Mouse (Mus musculus) testis, postnatal 14 days (tissue): ENCODE measurements around the gene Aldh1b1.

ENCODE experiments used
- DNase-seq: peaks from one replicate; pipeline ENCODE4 v3.0.0; 2021; ENCODE audit warnings: low spot score

Aldh1b1 gene

DNA sequence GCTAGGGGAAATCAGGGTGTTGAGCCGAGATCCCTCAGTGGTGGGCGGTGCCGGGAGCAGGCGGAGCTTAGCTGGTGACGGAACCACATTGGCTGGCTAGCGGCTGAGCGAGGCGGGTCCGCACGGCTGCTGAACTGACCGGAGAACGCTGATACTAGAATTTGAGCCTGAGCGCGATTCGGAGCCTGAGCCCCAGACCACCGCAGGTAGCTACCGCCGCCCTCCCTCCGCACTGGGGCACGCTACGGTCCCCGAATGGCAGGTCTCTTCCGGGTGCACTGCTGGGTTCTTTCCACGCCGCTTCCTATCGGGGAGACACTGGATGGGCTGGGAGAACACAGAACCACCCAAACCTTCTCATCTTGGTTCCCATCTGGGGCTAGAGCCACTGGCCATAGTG is at the start of gene Aldh1b1:
Gene Aldh1b1, plus strand, starts transcription at position 59 of the 400 bp plus-strand sequence.
- peak; percentile 78 for DNase-seq

- no peak for DNase-seq
Measured at GRCm38 (mm10) chr4:45749449-45749848, 49.4 kb upstream of the Aldh1b1 start.

- no peak for DNase-seq
Measured at GRCm38 (mm10) chr4:45750477-45750876, 48.3 kb upstream of the Aldh1b1 start.

DNA sequence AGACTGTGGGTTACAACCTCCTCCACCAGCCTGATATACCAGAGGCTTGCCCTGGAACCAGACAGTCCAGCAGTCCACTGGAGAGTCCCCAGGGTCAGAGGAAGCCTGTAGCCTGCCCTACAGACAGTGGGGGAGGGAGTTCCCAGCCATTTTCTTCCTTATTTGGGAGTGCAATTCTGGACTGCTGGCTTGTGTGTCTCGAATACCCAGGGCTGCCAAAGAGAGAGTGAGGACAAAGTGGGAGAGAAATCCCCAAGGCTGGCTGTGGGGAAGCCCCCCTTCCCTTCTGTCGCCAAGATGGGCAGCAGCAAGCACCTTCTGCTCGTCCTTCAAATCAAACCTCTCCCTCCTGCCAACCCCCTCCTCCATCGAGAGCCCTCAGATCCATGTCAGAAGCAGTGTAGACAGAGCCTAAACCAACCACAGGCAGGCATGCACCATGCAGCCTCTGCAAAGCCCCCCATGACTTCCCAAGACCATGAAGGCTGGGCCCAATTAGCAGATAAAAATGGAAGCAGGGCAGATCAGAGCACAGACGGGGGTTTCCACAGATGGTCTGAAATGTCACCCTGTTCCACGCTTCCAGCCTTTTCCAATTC is 45.5 kb upstream of the Aldh1b1 start:
- no peak for DNase-seq

DNA sequence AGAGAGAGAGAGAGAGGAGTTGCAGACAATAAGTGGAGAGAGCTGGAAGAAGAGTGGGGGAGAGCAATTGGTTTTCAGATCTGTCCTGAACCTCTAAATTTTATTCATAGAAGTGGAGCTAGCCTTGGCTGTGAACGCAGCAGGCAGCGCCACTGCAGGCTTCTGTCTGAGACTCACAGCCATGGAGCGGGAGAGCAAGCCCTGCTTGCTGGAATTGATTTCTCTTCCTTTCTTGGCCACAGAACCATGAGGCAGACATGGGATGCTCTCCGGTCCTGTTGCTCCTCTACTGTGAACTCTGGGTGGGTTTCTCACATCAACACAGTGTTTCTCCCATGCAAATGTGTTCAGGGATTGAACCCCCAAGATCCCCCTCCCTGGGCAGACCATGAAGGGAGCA is 44.7 kb upstream of the Aldh1b1 start:
- DNase-seq, result no peak

DNA sequence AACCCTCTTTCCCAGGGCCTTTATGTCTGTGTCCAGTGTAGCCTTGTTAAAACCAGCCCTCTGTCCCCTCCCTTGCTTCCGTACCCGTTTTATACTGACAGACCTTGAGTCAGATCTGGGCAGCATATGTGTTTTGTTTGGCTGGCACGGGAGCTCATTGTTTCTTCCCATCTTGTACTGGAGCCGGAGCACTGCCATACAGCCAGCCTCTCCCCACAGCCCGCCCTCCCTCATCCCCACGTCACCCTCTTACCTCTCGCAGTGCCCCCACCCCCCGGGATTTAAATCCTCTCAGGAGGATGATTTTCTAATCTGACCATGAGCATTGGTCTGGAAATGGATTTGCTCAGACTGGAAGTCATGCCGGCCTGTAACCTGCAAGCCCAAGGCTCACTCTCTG is 43.7 kb upstream of the Aldh1b1 start:
- DNase-seq, result no peak

GRCm38 (mm10) chr4:45755881-45756280 is 42.9 kb upstream of the Aldh1b1 start:
- DNase-seq, result no peak

- no peak for DNase-seq
Measured at GRCm38 (mm10) chr4:45757941-45758340, 40.9 kb upstream of the Aldh1b1 start.

- no peak for DNase-seq
Measured at GRCm38 (mm10) chr4:45759411-45759810, 39.4 kb upstream of the Aldh1b1 start.

- no peak for DNase-seq
Measured at GRCm38 (mm10) chr4:45762600-45762999, 36.2 kb upstream of the Aldh1b1 start.

- DNase-seq, result no peak
Measured at GRCm38 (mm10) chr4:45763288-45764140, 35.3 kb upstream of the Aldh1b1 start.

DNA sequence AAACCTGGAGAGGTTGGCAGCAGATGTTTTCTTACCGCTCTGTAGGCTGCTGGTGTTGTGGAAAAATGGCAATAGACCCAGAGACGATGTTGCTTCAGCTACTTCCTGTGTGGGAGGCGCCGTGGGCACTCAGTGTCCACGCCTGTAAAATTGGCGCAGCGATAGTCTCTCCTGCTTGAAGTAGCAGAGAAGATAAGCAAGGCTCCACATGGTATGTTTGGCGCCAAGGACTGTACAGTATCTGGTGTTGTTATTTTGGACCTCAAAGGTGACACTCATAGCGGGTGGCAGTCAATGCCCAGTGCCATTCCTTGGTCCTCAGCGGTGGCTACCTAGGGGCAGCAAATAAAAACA is 34.7 kb upstream of the Aldh1b1 start:
- peak; percentile 31 for DNase-seq

- peak; percentile 71 for DNase-seq
Measured at GRCm38 (mm10) chr4:45765121-45765564, 33.7 kb upstream of the Aldh1b1 start.

DNA sequence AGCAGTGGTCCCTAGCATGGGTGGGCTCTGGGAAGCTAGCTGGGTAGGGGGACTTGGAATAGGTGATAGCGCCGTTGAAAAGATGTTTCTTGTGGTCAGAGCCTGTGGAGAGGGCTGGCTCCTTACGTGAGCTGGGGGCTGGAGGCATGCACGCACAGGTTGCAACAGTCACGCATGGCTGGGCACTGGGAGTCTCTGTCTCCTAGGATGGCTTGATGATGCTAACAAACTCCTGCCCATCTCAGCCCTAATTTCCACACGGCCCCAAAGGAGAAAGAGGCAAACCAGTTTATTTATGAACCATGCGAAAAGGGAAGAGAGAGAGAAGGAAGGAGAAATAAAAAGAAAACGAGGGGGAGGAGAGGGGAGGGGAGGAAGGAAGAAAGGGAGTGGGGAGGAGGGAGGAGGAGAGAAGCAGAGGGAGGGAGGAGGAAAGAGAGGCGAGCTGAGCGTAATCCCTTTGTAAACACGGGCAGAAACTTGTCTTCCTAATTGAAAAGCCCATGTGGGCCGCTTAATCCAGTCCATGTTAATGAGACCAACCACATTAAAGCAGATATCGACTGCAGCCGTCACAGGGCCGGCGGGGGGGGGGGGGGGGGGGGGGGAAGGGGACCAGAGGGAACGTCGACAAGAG is 33.1 kb upstream of the Aldh1b1 start:
- DNase-seq, result no peak

DNA sequence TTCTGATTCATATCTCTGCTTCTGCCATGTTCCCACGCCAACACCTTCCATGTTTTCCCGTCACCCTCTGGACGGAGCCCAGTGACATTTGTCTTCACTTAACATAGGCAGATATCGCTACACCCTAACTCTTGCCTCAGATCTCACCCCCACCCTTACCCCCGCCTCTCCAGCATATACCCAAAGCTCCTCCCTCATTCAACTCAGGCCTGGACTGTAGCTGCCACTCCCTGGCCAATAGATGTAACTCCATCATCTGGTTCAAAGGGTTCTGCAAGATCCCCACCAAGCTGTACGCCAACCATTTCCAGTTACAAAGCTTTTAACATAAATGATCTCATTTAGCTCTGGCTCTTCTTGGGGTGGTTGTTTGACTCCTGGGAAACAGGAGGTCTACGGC is 32.0 kb upstream of the Aldh1b1 start:
- no peak for DNase-seq

DNA sequence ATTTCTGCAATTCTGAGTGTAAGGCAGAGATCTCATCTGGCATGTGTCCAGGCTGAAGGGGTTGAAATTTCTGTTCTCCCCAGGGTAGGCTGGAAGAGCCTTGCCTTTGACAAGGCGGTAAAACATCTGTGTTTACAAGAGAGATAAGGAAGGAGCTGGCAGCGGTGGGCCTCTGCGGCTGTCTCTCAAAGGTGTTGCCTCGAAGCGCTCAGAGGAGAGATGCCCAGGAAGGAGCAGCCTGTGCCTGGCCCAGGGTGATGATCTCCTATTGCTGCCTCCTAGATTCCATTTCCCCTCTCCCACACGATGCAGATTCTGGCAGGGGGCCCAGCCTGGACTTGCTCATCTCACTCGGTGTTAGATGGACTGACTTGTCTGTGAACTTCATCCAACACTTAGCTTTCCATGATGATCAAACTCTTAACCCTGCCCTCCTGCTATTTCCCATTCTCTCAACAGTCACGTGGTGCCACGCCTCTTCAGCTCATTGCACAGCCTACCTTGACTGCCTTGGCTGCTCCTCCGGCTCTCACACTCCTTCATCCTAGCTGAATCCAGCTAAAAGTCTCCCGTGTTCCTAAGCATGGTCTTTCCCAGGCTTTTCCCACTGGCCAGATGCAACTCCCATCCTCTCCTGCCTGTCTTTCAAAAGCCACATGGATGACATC is 30.8 kb upstream of the Aldh1b1 start:
- peak; percentile 35 for DNase-seq

GRCm38 (mm10) chr4:45769141-45769540 is 29.7 kb upstream of the Aldh1b1 start:
- DNase-seq, result no peak

GRCm38 (mm10) chr4:45769791-45770637 is 28.8 kb upstream of the Aldh1b1 start:
- no peak for DNase-seq

- no peak for DNase-seq
Measured at GRCm38 (mm10) chr4:45770638-45771033, 28.2 kb upstream of the Aldh1b1 start.

DNA sequence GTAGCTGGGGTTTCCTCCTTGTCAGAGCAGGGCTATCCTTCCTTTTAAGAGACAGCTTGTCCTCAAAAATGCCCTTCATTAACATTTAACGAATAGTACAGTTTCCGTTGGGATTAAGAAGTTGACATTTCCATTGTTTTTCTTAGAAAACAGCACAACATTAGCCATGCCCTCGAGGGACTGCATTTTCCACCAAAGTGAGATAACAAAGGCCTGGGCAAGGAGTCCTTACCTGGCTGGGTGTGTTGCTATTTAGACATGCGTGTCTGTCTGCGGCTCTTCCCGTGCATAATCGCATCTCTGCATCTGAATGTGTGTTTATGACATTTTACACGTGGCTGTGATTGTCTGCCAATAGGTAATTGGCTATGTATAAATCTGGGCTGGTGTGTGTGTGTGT is 27.6 kb upstream of the Aldh1b1 start:
- no peak for DNase-seq

DNA sequence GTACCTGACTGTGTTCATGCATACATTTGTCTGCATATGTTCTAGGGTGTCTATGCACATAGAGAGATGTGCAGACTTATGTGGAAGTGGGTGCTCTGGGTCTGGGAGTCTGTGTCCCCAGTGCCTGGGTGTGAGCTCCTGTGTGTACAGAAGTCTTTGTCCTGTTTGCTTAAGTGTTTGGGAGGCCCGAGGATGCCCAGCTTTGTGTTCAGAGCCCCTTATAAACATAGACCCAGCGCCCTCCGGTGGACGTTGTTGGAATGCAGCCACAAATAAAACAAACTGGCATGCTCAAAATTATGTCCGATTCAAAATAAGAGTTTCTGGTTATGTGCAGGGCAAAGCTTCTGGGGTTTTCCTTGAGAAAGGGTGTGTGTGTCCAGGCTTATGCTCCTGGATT is 27.2 kb upstream of the Aldh1b1 start:
- DNase-seq, result peak; percentile 32

- DNase-seq, result no peak
Measured at GRCm38 (mm10) chr4:45783671-45784070, 15.2 kb upstream of the Aldh1b1 start.
